Mouse (Mus musculus): Measurements from ENCODE around the gene Rbp1. TPM values are rescaled to one million over a fixed set of nuclear protein-coding genes. Genes with fewer than 3 reads are reported as not detected.
A peak's percentile ranks its signal among the peaks of the same experiment; 100 is the strongest.

The Rbp1 gene
- polyA plus RNA-seq, 1 experiment: 22.2 TPM

DNA sequence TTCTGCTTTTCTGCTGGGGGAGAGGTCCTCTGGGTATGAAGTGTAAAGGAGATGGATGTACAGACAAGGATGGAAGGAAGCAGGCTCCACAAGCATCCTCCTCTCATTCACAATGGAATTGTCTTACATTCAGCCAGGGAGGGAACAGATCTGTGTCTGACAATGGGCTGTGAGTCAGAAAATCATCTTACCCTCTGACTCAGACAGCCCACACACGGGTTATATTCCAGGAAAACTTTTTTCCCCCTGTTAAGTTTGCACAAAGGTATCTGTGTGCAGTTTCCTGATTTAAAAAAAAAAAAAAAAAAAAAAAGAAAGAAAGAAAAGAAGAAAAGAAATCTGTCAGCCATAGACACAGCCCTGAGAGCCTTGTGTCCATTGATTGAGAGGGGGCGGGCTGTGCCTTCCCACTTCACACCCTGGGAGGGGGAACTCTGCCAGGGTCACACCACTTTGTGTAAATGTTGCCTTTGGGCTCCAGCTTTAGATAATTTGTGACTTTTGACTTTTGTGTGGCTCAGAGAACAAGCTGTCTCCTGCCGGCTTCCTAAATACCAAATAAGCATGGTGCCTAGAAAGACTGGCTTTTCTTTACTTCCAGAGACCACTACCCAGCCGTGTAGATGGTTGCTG is 11.3 kb downstream of the Rbp1 start:
- H3K4me1 ChIP-seq (ENCODE audit: control insufficient read depth, insufficient read depth, low read length): peaks cover 4% of the 10 kb centered on the region
- H3K4me3 ChIP-seq (ENCODE audit: insufficient read depth, low read length): no peak overlapping the region

DNA sequence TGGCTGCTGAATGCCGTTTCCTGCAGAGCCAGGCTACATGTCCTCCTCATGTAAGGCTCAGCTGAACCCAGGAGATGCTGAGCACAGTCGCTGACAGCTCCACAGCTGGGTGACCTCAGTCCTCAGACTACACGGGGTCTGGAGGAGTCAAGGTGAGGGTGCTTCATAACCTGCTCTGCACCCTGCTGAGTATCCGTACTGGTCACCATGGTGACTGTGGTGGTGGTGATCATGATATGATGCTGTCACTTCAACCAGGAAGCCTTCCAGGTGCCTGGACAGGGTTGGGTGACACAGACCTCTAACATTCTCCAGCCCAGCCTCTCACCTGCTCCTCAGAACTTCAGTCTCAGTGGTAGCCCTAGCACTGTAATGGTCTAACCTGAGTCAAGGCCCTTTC is 15.1 kb downstream of the Rbp1 start:
- Histone ChIP-seq H3K27ac (ENCODE audit: insufficient read depth, low read length) (no peak overlapping the region), H3K4me3 (ENCODE audit: insufficient read depth, low read length) (no peak overlapping the region), H3K4me1 (ENCODE audit: control insufficient read depth, insufficient read depth, low read length) (no peaks in the 10 kb centered on the region)
- TF ChIP-seq CTCF (IDR thresholded peaks at IDR 0.05; ENCODE audit: extremely low read depth, insufficient read depth, low read length) (no peak), POLR2A (IDR thresholded peaks at IDR 0.05; ENCODE audit: extremely low read depth, insufficient read depth, low read length) (no peak)

More for the DNA sequence above, 11.3 kb downstream of the Rbp1 start:
- H3K27ac ChIP-seq (ENCODE audit: insufficient read depth, low read length): no peak overlapping the region
- TF ChIP-seq CTCF (IDR thresholded peaks at IDR 0.05; ENCODE audit: extremely low read depth, insufficient read depth, low read length): no peak
- TF ChIP-seq POLR2A (IDR thresholded peaks at IDR 0.05; ENCODE audit: extremely low read depth, insufficient read depth, low read length): no peak

- Histone ChIP-seq H3K27ac (ENCODE audit: insufficient read depth, low read length) (no peak overlapping the region), H3K4me3 (ENCODE audit: insufficient read depth, low read length) (no peak overlapping the region), H3K4me1 (ENCODE audit: control insufficient read depth, insufficient read depth, low read length) (no peaks in the 10 kb centered on the region)
- TF ChIP-seq POLR2A (IDR thresholded peaks at IDR 0.05; ENCODE audit: extremely low read depth, insufficient read depth, low read length) (no peak), CTCF (IDR thresholded peaks at IDR 0.05; ENCODE audit: extremely low read depth, insufficient read depth, low read length) (no peak)
Measured at GRCm38 (mm10) chr9:98439091-98439490, 16.3 kb downstream of the Rbp1 start.

DNA sequence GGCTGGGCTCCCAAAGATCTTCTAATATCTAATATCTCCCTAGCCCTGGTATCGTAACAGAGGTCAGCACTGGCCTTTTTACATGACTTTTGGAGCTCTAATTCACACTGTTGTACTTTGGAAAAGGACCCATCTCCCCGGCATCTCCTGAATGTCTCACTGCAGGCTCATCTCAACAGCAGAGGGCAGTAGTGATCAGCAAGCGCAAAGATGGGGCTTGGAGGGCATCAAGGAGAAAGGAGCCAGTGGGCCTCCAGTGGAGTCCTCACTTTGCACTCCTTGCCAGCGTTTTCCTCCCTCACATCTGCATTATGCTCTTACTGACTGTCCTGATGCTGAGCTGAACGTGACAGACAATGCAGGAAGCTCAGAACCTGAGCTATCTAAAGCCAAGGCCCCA is 19.9 kb downstream of the Rbp1 start:
- TF ChIP-seq CTCF (IDR thresholded peaks at IDR 0.05; ENCODE audit: extremely low read depth, insufficient read depth, low read length) (peak; percentile 71), POLR2A (IDR thresholded peaks at IDR 0.05; ENCODE audit: extremely low read depth, insufficient read depth, low read length) (no peak)

DNA sequence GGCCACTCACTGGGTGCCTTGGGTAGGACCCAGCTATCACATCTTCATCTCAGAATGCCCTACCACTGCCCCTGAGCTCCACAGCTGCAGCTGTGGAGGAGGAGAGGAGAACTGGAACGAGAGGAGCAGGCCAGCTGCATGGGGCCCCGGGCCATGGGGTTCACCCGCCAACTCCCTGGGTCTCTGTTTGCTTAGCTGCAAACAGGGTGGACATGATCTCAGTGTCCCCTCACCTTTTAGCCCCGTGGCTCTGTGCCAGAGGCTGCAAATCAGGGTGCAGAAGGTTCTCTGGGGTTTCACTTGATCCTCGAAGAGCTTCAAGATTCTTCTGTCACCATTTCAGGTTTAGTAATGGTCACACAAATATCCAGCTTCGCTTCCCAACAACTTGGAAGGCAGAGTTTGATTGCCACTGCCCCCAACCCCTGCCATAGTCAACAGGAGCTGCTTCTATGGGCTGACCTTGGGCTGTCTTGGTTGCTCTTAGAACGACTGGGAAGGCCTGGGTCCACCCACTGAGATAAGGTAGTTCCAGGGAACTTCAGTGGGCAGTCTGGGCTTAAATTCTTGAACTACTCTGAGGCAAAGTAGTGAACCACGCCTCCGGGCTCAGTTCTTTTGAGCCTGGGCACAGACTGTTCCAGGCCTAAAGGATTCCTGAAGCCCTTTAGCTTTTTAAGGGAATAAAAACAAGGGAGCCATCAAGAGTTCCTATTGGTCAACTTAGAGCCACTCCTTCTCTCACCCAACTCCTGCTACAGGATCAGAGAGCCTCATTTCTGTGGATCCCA is 22.8 kb downstream of the Rbp1 start:
- TF ChIP-seq POLR2A (IDR thresholded peaks at IDR 0.05; ENCODE audit: extremely low read depth, insufficient read depth, low read length) (no peak), CTCF (IDR thresholded peaks at IDR 0.05; ENCODE audit: extremely low read depth, insufficient read depth, low read length) (no peak)
- no peak overlapping the region for H3K4me3 ChIP-seq (ENCODE audit: insufficient read depth, low read length)
- no peak overlapping the region for H3K27ac ChIP-seq (ENCODE audit: insufficient read depth, low read length)
- H3K4me1 ChIP-seq (ENCODE audit: control insufficient read depth, insufficient read depth, low read length): no peaks in the 10 kb centered on the region

More for the DNA sequence above, 19.9 kb downstream of the Rbp1 start:
- Histone ChIP-seq H3K27ac (ENCODE audit: insufficient read depth, low read length) (no peak overlapping the region), H3K4me3 (ENCODE audit: insufficient read depth, low read length) (no peak overlapping the region), H3K4me1 (ENCODE audit: control insufficient read depth, insufficient read depth, low read length) (no peaks in the 10 kb centered on the region)

DNA sequence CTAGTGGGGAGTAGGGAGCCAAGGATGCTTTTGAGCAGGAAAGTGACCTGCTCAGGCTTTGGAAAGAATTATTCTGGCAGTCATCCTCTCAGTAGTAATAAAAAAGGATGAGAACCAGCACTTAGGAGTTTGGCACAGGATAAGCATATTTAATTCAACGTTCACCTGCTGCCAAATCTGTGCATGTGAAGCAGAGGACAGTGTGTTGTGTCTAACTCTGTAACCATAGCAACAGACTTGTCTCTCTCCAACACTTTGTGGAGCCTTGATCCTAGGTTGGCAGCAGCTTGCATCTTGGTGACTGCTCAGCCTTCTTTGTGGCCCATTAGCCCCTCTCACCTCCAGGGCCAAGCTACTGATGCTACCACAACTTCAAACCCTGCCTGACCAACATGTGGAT is 28.2 kb downstream of the Rbp1 start:
- no peak overlapping the region for H3K4me3 ChIP-seq (ENCODE audit: insufficient read depth, low read length)
- no peak overlapping the region for H3K27ac ChIP-seq (ENCODE audit: insufficient read depth, low read length)
- TF ChIP-seq CTCF (IDR thresholded peaks at IDR 0.05; ENCODE audit: extremely low read depth, insufficient read depth, low read length): no peak
- no peak for TF ChIP-seq POLR2A (IDR thresholded peaks at IDR 0.05; ENCODE audit: extremely low read depth, insufficient read depth, low read length)
- no peaks in the 10 kb centered on the region for H3K4me1 ChIP-seq (ENCODE audit: control insufficient read depth, insufficient read depth, low read length)

DNA sequence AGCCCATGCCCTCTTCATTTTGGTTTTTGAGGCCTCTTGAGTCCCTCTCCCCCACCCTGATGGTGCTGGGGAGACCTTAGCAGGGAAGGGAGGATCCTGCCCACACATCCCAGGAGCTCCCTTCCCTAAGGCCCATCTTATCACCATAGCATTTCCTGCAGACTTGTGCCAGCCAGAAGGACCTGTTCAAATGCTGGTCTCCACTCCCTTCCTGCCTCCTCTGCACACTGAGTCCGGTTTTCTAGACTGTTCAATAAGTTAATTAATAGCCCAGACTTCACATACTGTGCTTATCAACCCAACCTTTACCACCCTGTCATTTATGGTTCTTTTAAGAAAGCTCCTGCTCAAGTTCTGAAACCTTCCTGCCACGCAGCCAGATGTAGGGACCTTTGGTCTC is 43.9 kb downstream of the Rbp1 start:
- TF ChIP-seq POLR2A (IDR thresholded peaks at IDR 0.05; ENCODE audit: extremely low read depth, insufficient read depth, low read length) (no peak), CTCF (IDR thresholded peaks at IDR 0.05; ENCODE audit: extremely low read depth, insufficient read depth, low read length) (no peak)

GRCm38 (mm10) chr9:98480172-98480749 is 57.5 kb downstream of the Rbp1 start:
- H3K27ac ChIP-seq (ENCODE audit: insufficient read depth, low read length): no peak overlapping the region
- no peaks in the 10 kb centered on the region for H3K4me1 ChIP-seq (ENCODE audit: control insufficient read depth, insufficient read depth, low read length)
- no peak for TF ChIP-seq POLR2A (IDR thresholded peaks at IDR 0.05; ENCODE audit: extremely low read depth, insufficient read depth, low read length)
- TF ChIP-seq CTCF (IDR thresholded peaks at IDR 0.05; ENCODE audit: extremely low read depth, insufficient read depth, low read length): no peak
- H3K4me3 ChIP-seq (ENCODE audit: insufficient read depth, low read length): no peak overlapping the region

More for the DNA sequence above, 43.9 kb downstream of the Rbp1 start:
- no peak overlapping the region for H3K4me3 ChIP-seq (ENCODE audit: insufficient read depth, low read length)
- no peaks in the 10 kb centered on the region for H3K4me1 ChIP-seq (ENCODE audit: control insufficient read depth, insufficient read depth, low read length)
- no peak overlapping the region for H3K27ac ChIP-seq (ENCODE audit: insufficient read depth, low read length)

DNA sequence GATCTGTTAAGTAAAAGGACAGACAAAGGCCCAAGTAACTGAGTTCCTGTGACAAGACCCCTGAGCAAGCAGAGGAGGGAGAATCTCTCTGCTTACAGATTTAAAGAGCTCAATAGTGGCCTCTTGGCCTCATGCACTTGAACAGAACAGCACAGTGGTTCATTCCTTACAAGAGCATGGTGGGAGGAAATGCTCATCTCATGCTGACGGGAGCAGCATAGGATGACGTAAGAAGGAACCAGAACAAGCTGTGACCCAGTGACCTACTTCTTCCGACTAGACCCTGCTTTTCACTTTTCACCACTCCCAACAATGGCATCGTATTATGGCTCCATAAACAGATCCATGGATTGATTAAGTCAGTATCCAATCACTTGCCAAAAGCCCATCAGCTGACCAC is 59.5 kb downstream of the Rbp1 start:
- Histone ChIP-seq H3K4me1 (ENCODE audit: control insufficient read depth, insufficient read depth, low read length) (no peaks in the 10 kb centered on the region), H3K4me3 (ENCODE audit: insufficient read depth, low read length) (no peak overlapping the region), H3K27ac (ENCODE audit: insufficient read depth, low read length) (no peak overlapping the region)
- TF ChIP-seq POLR2A (IDR thresholded peaks at IDR 0.05; ENCODE audit: extremely low read depth, insufficient read depth, low read length) (no peak), CTCF (IDR thresholded peaks at IDR 0.05; ENCODE audit: extremely low read depth, insufficient read depth, low read length) (no peak)

Data from cortical plate, adult 2 months (tissue).